Mouse (Mus musculus): ENCODE measurements around the gene Lgi2. TPM values are rescaled to one million over a fixed set of nuclear protein-coding genes. Genes with fewer than 3 reads are reported as not detected.

The Lgi2 gene
- polyA plus RNA-seq, 1 experiment from 2014 or later: 1.8 TPM

- H3K4me3 ChIP-seq: no peak overlapping the region
- H3K36me3 ChIP-seq: no peaks in the 10 kb centered on the region
- ATAC-seq (ENCODE audit: low FRiP score, low read depth): no peak
- peaks cover 12% of the 10 kb centered on the region for H3K9me3 ChIP-seq
- H3K9ac ChIP-seq: no peak overlapping the region
- peaks cover under 1% of the 10 kb centered on the region for H3K4me1 ChIP-seq
- WGBS: 28% methylated on average over 6 of the region's 6 CpGs
- H3K27me3 ChIP-seq (replicated peaks): no peaks in the 10 kb centered on the region
- no peak overlapping the region for H3K27ac ChIP-seq
- H3K4me2 ChIP-seq (replicated peaks): no peak overlapping the region
Measured at GRCm38 (mm10) chr5:52570746-52571145, 4.5 kb upstream of the Lgi2 start.

GRCm38 (mm10) chr5:52565214-52565812, 949 bp downstream of the Lgi2 start:
- Histone ChIP-seq H3K4me1 (peaks cover 12% of the 10 kb centered on the region), H3K27me3 (replicated peaks) (no peaks in the 10 kb centered on the region), H3K4me2 (replicated peaks) (peak overlapping the region; percentile 97), H3K9ac (peak overlapping the region; percentile 74), H3K36me3 (no peaks in the 10 kb centered on the region), H3K9me3 (peaks cover 5% of the 10 kb centered on the region; the same call in 1 of the 2 replicates), H3K4me3 (peak overlapping the region; percentile 68), H3K27ac (no peak overlapping the region)
- ATAC-seq (ENCODE audit: low FRiP score, low read depth): peak; percentile 61
- WGBS: 2% methylated on average over 16 of the region's 17 CpGs

- Histone ChIP-seq H3K9me3 (peaks cover 5% of the 10 kb centered on the region; the same call in 1 of the 2 replicates), H3K27me3 (replicated peaks) (no peaks in the 10 kb centered on the region), H3K4me3 (no peak overlapping the region), H3K4me2 (replicated peaks) (no peak overlapping the region), H3K36me3 (no peaks in the 10 kb centered on the region), H3K9ac (no peak overlapping the region), H3K27ac (no peak overlapping the region), H3K4me1 (peaks cover 12% of the 10 kb centered on the region)
- WGBS: 42% methylated on average over 3 of the region's 3 CpGs
- no peak for ATAC-seq (ENCODE audit: low FRiP score, low read depth)
Measured at GRCm38 (mm10) chr5:52564351-52564750, 1.9 kb downstream of the Lgi2 start.

GRCm38 (mm10) chr5:52560240-52560639, 6.0 kb downstream of the Lgi2 start:
- Histone ChIP-seq H3K9me3 (no peaks in the 10 kb centered on the region), H3K9ac (no peak overlapping the region), H3K36me3 (no peaks in the 10 kb centered on the region), H3K27me3 (replicated peaks) (no peaks in the 10 kb centered on the region), H3K27ac (no peak overlapping the region), H3K4me3 (no peak overlapping the region), H3K4me1 (peaks cover 6% of the 10 kb centered on the region), H3K4me2 (replicated peaks) (no peak overlapping the region)
- 86% methylated on average over 8 of the region's 8 CpGs for WGBS
- no peak for ATAC-seq (ENCODE audit: low FRiP score, low read depth)

GRCm38 (mm10) chr5:52555526-52555925, 10.7 kb downstream of the Lgi2 start:
- no peaks in the 10 kb centered on the region for H3K9me3 ChIP-seq
- no peak overlapping the region for H3K4me2 ChIP-seq (replicated peaks)
- H3K27me3 ChIP-seq (replicated peaks): no peaks in the 10 kb centered on the region
- no peaks in the 10 kb centered on the region for H3K4me1 ChIP-seq
- H3K36me3 ChIP-seq: no peaks in the 10 kb centered on the region
- no peak overlapping the region for H3K27ac ChIP-seq
- no peak overlapping the region for H3K4me3 ChIP-seq
- WGBS: 79% methylated on average over 7 of the region's 7 CpGs
- no peak for ATAC-seq (ENCODE audit: low FRiP score, low read depth)
- H3K9ac ChIP-seq: no peak overlapping the region

GRCm38 (mm10) chr5:52551318-52551632, 15.0 kb downstream of the Lgi2 start:
- Histone ChIP-seq H3K9ac (no peak overlapping the region), H3K36me3 (no peaks in the 10 kb centered on the region), H3K4me2 (replicated peaks) (no peak overlapping the region)

GRCm38 (mm10) chr5:52550613-52551317, 15.5 kb downstream of the Lgi2 start:
- no peak overlapping the region for H3K4me2 ChIP-seq (replicated peaks)
- WGBS: 78% methylated on average over 13 of the region's 13 CpGs
- no peaks in the 10 kb centered on the region for H3K27me3 ChIP-seq (replicated peaks)
- H3K9me3 ChIP-seq: no peaks in the 10 kb centered on the region
- H3K27ac ChIP-seq: no peak overlapping the region
- H3K4me3 ChIP-seq: no peak overlapping the region
- no peaks in the 10 kb centered on the region for H3K4me1 ChIP-seq
- H3K36me3 ChIP-seq: no peaks in the 10 kb centered on the region
- no peak for ATAC-seq (ENCODE audit: low FRiP score, low read depth)
- no peak overlapping the region for H3K9ac ChIP-seq

More at GRCm38 (mm10) chr5:52551318-52551632, 15.0 kb downstream of the Lgi2 start:
- no peak for ATAC-seq (ENCODE audit: low FRiP score, low read depth)
- Histone ChIP-seq H3K4me1 (no peaks in the 10 kb centered on the region), H3K9me3 (no peaks in the 10 kb centered on the region), H3K4me3 (no peak overlapping the region), H3K27ac (no peak overlapping the region), H3K27me3 (replicated peaks) (no peaks in the 10 kb centered on the region)
- 67% methylated on average over 3 of the region's 3 CpGs for WGBS

- Histone ChIP-seq H3K9ac (no peak overlapping the region), H3K36me3 (no peaks in the 10 kb centered on the region), H3K4me1 (no peaks in the 10 kb centered on the region), H3K27me3 (replicated peaks) (no peaks in the 10 kb centered on the region), H3K4me3 (no peak overlapping the region), H3K4me2 (replicated peaks) (no peak overlapping the region), H3K9me3 (no peaks in the 10 kb centered on the region), H3K27ac (no peak overlapping the region)
- WGBS: 50% methylated on average over 3 of the region's 3 CpGs
- ATAC-seq (ENCODE audit: low FRiP score, low read depth): no peak
Measured at GRCm38 (mm10) chr5:52546950-52547349, 19.3 kb downstream of the Lgi2 start.

GRCm38 (mm10) chr5:52543770-52544169, 22.5 kb downstream of the Lgi2 start:
- H3K4me1 ChIP-seq: no peaks in the 10 kb centered on the region
- no peak overlapping the region for H3K4me3 ChIP-seq
- no peak overlapping the region for H3K9ac ChIP-seq
- no peak overlapping the region for H3K4me2 ChIP-seq (replicated peaks)
- H3K27ac ChIP-seq: no peak overlapping the region
- H3K36me3 ChIP-seq: no peaks in the 10 kb centered on the region
- 92% methylated on average over 4 of the region's 4 CpGs for WGBS
- H3K27me3 ChIP-seq (replicated peaks): no peaks in the 10 kb centered on the region
- H3K9me3 ChIP-seq: no peaks in the 10 kb centered on the region
- no peak for ATAC-seq (ENCODE audit: low FRiP score, low read depth)

- 82% methylated on average over 3 of the region's 3 CpGs for WGBS
- H3K9ac ChIP-seq: no peak overlapping the region
- H3K36me3 ChIP-seq: no peaks in the 10 kb centered on the region
- H3K27me3 ChIP-seq (replicated peaks): no peaks in the 10 kb centered on the region
- no peak for ATAC-seq (ENCODE audit: low FRiP score, low read depth)
- H3K4me1 ChIP-seq: no peaks in the 10 kb centered on the region
- no peak overlapping the region for H3K4me3 ChIP-seq
- H3K4me2 ChIP-seq (replicated peaks): no peak overlapping the region
- no peaks in the 10 kb centered on the region for H3K9me3 ChIP-seq
- no peak overlapping the region for H3K27ac ChIP-seq
Measured at GRCm38 (mm10) chr5:52540186-52540585, 26.1 kb downstream of the Lgi2 start.

- no peak for ATAC-seq (ENCODE audit: low FRiP score, low read depth)
- Histone ChIP-seq H3K27ac (no peak overlapping the region), H3K4me1 (no peaks in the 10 kb centered on the region), H3K27me3 (replicated peaks) (no peaks in the 10 kb centered on the region), H3K9me3 (no peaks in the 10 kb centered on the region), H3K4me2 (replicated peaks) (no peak overlapping the region), H3K4me3 (no peak overlapping the region), H3K9ac (no peak overlapping the region), H3K36me3 (no peaks in the 10 kb centered on the region)
Measured at GRCm38 (mm10) chr5:52539483-52539882, 26.8 kb downstream of the Lgi2 start.

GRCm38 (mm10) chr5:52537024-52537423, 29.2 kb downstream of the Lgi2 start:
- ATAC-seq (ENCODE audit: low FRiP score, low read depth): no peak
- no peak overlapping the region for H3K27ac ChIP-seq
- no peak overlapping the region for H3K4me3 ChIP-seq
- H3K27me3 ChIP-seq (replicated peaks): no peaks in the 10 kb centered on the region
- no peaks in the 10 kb centered on the region for H3K9me3 ChIP-seq
- no peak overlapping the region for H3K4me2 ChIP-seq (replicated peaks)
- no peaks in the 10 kb centered on the region for H3K4me1 ChIP-seq
- WGBS: 82% methylated on average over 7 of the region's 7 CpGs
- H3K9ac ChIP-seq: no peak overlapping the region
- no peaks in the 10 kb centered on the region for H3K36me3 ChIP-seq

Measured in neural tube, embryonic 12.5 days (tissue).